Mouse (Mus musculus): ENCODE results near the gene Tm7sf3.
"Not testable (repeated sequence)": the region's sequence is repeated elsewhere in the genome, so short reads cannot be mapped to it uniquely, and the experiment has no call there.

The Tm7sf3 gene

GRCm38 (mm10) chr6:146614541-146614940 is 28.1 kb downstream of the Tm7sf3 start:
- DNase-seq (ENCODE audit: low read depth, low spot score), result no peak

- no peak for DNase-seq (ENCODE audit: low read depth, low spot score)
Measured at GRCm38 (mm10) chr6:146613907-146614306, 28.7 kb downstream of the Tm7sf3 start.

- DNase-seq (ENCODE audit: low read depth, low spot score), result no peak
Measured at GRCm38 (mm10) chr6:146612736-146613135, 29.9 kb downstream of the Tm7sf3 start.

GRCm38 (mm10) chr6:146611897-146612296 is 30.7 kb downstream of the Tm7sf3 start:
- DNase-seq (ENCODE audit: low read depth, low spot score), result no peak

GRCm38 (mm10) chr6:146611385-146611784 is 31.2 kb downstream of the Tm7sf3 start:
- no peak for DNase-seq (ENCODE audit: low read depth, low spot score)

GRCm38 (mm10) chr6:146603651-146604050 is 39.0 kb downstream of the Tm7sf3 start:
- DNase-seq (ENCODE audit: low read depth, low spot score), result no peak

GRCm38 (mm10) chr6:146602601-146603000 is 40.0 kb downstream of the Tm7sf3 start:
- DNase-seq (ENCODE audit: low read depth, low spot score), result no peak

GRCm38 (mm10) chr6:146585134-146585533 is 57.5 kb downstream of the Tm7sf3 start:
- DNase-seq (ENCODE audit: low read depth, low spot score), result peak; percentile 14

- DNase-seq (ENCODE audit: low read depth, low spot score), result no peak
Measured at GRCm38 (mm10) chr6:146583366-146584046, 59.1 kb downstream of the Tm7sf3 start.

GRCm38 (mm10) chr6:146580381-146580926 is 62.2 kb downstream of the Tm7sf3 start:
- peak; percentile 53 for DNase-seq (ENCODE audit: low read depth, low spot score)

- DNase-seq (ENCODE audit: low read depth, low spot score), result peak; percentile 68
Measured at GRCm38 (mm10) chr6:146578586-146578985, 64.0 kb downstream of the Tm7sf3 start.

- DNase-seq (ENCODE audit: low read depth, low spot score), result peak; percentile 62
Measured at GRCm38 (mm10) chr6:146578111-146578531, 64.5 kb downstream of the Tm7sf3 start.

GRCm38 (mm10) chr6:146577310-146578109 is 65.1 kb downstream of the Tm7sf3 start, which contains the start of gene Ints13:
TSS of gene Ints13 (minus strand) at chr6:146577835.
- DNase-seq (ENCODE audit: low read depth, low spot score), result peak; percentile 100

GRCm38 (mm10) chr6:146576903-146577302 is 65.7 kb downstream of the Tm7sf3 start, which contains the start of gene Fgfr1op2:
TSS of gene Fgfr1op2 (plus strand) at chr6:146577203.
- DNase-seq (ENCODE audit: low read depth, low spot score), result no peak

- DNase-seq (ENCODE audit: low read depth, low spot score), result no peak
Measured at GRCm38 (mm10) chr6:146572073-146572472, 70.6 kb downstream of the Tm7sf3 start.

- not testable (repeated sequence) for DNase-seq (ENCODE audit: low read depth, low spot score)
Measured at GRCm38 (mm10) chr6:146562461-146562860, 80.2 kb downstream of the Tm7sf3 start.

All from A20 (cell line).